Mouse (Mus musculus): ENCODE measurements around the gene H2-D1. TPM values are rescaled to one million over a fixed set of nuclear protein-coding genes. Genes with fewer than 3 reads are reported as not detected.

H2-D1 gene
- polyA plus RNA-seq, 1 experiment from 2014 or later: 73.4 TPM

DNA sequence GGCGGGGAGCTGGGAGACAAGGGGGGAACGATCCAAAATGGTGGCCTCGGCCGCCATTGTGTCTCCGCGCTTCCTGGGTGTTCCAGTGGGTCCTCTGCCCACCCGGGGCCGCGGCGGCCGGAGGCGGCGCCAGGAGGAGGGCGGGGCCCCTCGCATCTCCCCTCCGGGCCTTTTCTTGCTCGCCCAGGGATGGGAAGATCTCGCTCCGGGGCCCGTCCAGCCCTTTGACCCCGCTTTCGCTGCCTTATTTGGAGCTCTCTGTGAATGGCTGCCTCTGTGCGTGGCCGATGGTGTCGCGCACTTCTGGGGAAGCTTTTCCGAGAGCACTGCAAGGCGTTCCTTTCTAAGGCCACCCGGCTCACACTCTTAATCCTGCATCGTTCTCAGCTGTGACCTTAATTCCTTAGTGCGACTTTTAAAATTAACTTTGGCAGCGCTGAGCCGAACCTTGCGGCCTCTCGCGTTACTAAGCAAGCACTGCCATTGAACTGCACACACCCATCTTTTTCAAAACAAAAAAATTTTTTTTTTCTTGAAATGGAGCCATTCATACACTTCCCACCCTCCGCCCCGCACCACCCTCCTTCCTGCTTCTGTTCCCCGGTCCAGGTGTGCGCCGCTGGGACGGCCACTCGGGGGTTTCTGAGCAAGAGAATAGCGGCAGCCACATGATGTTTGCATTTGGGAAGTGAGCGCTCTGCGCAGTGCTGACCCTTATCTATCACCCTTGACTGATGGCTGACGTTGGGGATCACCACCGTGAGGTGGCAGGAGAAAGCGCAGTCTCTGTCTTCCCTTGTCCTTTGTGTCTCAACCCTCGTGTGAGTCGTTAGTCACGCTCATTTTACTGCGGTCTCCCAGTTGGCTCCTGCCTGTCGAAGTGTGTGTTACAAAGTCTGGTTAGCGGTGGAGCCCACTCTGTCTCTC, 20.3 kb upstream of the H2-D1 start:
- ATAC-seq (ENCODE audit: low FRiP score): peak; percentile 38
- H3K4me3 ChIP-seq: peak overlapping the region; percentile 75
- peak overlapping the region; percentile 97 for H3K27ac ChIP-seq
- H3K9ac ChIP-seq: peak overlapping the region; percentile 99
- peaks cover 41% of the 10 kb centered on the region for H3K36me3 ChIP-seq
- H3K27me3 ChIP-seq: no peaks in the 10 kb centered on the region
- H3K9me3 ChIP-seq: no peaks in the 10 kb centered on the region
- peak overlapping the region; percentile 92 for H3K4me2 ChIP-seq
- WGBS: under 1% methylated on average over 55 of the region's 55 CpGs
- peaks cover 57% of the 10 kb centered on the region for H3K4me1 ChIP-seq (replicated peaks)

DNA sequence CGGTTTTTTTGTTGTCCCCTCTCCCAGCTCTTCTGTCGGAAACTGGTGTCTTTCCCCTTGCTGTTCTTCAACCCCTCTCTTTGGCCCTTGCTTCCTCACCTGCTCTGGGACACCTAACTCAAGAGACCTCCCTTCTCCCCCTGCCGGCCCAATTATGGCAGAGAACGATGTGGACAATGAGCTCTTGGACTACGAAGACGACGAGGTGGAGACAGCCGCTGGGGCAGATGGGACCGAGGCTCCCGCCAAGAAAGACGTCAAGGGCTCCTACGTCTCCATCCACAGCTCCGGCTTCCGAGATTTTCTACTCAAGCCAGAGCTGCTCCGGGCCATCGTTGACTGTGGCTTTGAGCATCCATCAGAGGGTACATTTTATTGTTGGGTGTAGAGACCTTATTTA, 19.4 kb upstream of the H2-D1 start:
- Histone ChIP-seq H3K4me1 (replicated peaks) (peaks cover 60% of the 10 kb centered on the region), H3K4me2 (peak overlapping the region; percentile 92), H3K9ac (peak overlapping the region; percentile 99), H3K36me3 (peaks cover 49% of the 10 kb centered on the region), H3K4me3 (peak overlapping the region; percentile 75), H3K27ac (peak overlapping the region; percentile 97), H3K27me3 (no peaks in the 10 kb centered on the region), H3K9me3 (no peaks in the 10 kb centered on the region)
- 5% methylated on average over 16 of the region's 16 CpGs for WGBS
- ATAC-seq (ENCODE audit: low FRiP score): no peak

DNA sequence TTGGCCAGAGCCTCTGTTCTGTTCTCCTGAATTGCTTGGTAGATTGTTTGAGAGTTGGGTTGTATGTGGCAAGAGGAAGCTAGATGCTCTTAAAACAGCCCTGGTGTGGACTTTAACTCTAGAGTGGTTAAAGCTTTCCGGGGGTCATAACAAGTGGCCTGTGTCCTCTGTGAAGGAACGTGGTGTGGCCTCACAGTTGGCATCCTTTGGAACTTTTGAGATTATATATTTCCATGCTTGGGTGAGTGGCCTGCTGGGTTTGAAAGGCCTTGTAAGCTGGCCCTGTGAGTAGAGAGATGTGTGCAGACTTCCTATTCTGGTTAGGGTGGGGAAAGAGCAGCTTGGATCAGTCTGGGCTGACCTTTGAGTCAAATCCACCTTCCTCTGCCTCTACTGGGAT, 17.5 kb upstream of the H2-D1 start:
- Histone ChIP-seq H3K9me3 (no peaks in the 10 kb centered on the region), H3K36me3 (peaks cover 68% of the 10 kb centered on the region), H3K4me2 (peak overlapping the region; percentile 92), H3K27me3 (no peaks in the 10 kb centered on the region), H3K27ac (no peak overlapping the region), H3K4me3 (peak overlapping the region; percentile 75), H3K9ac (peak overlapping the region; percentile 99), H3K4me1 (replicated peaks) (peaks cover 58% of the 10 kb centered on the region)
- no peak for ATAC-seq (ENCODE audit: low FRiP score)
- 80% methylated on average over 2 of the region's 2 CpGs for WGBS

DNA sequence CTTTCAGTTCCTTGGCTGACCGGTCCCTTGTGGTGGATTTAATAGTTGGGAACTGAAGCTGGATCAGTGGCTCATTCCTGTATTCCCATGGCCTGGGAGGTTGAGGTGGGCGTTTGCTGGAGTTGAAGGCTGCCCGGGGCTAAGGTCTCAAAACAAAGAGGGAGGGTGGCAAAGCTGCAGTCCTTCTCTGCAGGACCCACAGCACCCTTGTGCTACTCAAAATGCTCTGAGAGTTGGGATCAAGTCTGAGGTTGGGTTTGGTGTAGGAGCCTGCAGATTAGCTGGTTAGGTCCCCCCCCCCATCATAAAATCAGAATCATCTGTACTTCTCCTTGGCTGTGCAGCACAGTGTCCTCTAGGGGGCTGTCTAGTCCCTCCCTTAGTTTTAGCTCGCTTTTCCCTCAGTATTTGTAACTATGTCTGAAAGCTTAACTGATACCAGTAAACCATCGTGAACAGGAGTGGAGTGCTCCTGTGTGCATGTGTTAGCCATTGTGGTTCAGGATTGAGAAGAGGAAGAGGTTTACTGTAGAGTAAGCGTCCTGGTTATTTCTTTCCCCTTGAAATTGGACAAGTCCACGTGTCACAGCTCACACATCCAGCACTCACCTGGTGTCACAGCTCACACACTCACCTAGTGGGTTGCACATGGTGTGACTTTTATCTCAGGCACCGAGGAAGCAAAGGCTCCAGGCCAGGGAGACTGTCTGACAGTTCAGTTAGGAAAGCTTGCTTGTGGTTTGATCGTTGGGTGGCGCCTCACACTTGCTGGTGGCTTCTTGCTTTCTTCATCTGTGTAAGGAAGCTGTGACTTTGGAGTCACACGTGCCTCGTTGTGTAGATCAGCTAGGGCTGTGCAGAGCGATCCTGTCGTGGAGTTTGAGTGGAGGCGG, 16.6 kb upstream of the H2-D1 start:
- ATAC-seq (ENCODE audit: low FRiP score): no peak
- peak overlapping the region; percentile 92 for H3K4me2 ChIP-seq
- peaks cover 49% of the 10 kb centered on the region for H3K4me1 ChIP-seq (replicated peaks)
- no peaks in the 10 kb centered on the region for H3K9me3 ChIP-seq
- no peaks in the 10 kb centered on the region for H3K27me3 ChIP-seq
- peaks cover 78% of the 10 kb centered on the region for H3K36me3 ChIP-seq
- 0 out of 2 replicates have a peak overlapping the region, but pooled peaks have one; percentile 19 for H3K27ac ChIP-seq
- H3K4me3 ChIP-seq: peak overlapping the region; percentile 75
- peak overlapping the region; percentile 99 for H3K9ac ChIP-seq
- WGBS: 84% methylated on average over 15 of the region's 15 CpGs

DNA sequence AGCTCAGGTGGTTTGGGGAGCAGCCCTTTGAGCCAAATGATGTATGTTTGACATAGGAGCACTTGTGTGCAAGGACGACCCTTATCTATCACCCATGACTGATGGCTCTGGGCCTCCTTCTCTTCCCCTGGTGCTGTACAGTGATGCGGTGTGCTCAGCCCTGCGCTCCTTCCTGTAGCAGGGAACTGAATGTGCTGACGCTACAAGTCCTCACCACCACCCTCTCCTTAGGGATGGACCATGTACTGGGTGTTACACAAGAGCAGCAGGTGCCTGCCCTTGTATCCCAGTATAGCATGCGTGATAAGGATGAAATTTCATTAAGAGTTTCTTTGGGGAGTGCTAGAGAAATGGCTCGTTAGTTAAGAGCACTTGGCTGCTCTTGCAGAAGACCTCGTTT, 15.4 kb upstream of the H2-D1 start:
- Histone ChIP-seq H3K36me3 (peaks cover 89% of the 10 kb centered on the region), H3K9ac (no peak overlapping the region), H3K4me1 (replicated peaks) (peaks cover 49% of the 10 kb centered on the region), H3K27ac (no peak overlapping the region), H3K4me3 (no peak overlapping the region), H3K27me3 (no peaks in the 10 kb centered on the region), H3K9me3 (no peaks in the 10 kb centered on the region), H3K4me2 (no peak overlapping the region)
- ATAC-seq (ENCODE audit: low FRiP score): no peak
- 81% methylated on average over 7 of the region's 7 CpGs for WGBS

DNA sequence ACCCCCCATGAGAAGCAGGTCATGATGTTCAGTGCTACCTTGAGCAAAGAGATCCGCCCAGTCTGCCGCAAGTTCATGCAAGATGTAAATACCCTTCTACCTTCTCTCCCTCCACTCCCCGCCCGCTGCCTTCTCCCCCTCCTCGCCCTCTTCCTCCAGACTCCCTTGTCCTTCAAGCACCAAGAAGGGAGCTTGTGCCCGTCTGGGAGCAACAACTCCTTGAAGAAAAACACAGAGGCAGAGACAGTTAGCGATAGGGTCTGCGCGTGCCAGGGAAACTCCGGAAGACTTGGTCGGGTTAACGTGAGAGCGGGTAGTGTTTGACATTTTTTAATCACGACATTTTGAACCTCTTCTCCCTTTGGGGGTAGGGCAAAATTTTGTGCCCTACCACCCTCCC, 13.5 kb upstream of the H2-D1 start:
- no peak overlapping the region for H3K4me3 ChIP-seq
- no peak overlapping the region for H3K4me2 ChIP-seq
- H3K4me1 ChIP-seq (replicated peaks): peaks cover 39% of the 10 kb centered on the region
- ATAC-seq (ENCODE audit: low FRiP score): no peak
- H3K9ac ChIP-seq: no peak overlapping the region
- H3K27ac ChIP-seq: 0 out of 2 replicates have a peak overlapping the region, but pooled peaks have one; percentile 20
- H3K36me3 ChIP-seq: peaks cover 99% of the 10 kb centered on the region
- H3K27me3 ChIP-seq: no peaks in the 10 kb centered on the region
- no peaks in the 10 kb centered on the region for H3K9me3 ChIP-seq
- 89% methylated on average over 14 of the region's 14 CpGs for WGBS

DNA sequence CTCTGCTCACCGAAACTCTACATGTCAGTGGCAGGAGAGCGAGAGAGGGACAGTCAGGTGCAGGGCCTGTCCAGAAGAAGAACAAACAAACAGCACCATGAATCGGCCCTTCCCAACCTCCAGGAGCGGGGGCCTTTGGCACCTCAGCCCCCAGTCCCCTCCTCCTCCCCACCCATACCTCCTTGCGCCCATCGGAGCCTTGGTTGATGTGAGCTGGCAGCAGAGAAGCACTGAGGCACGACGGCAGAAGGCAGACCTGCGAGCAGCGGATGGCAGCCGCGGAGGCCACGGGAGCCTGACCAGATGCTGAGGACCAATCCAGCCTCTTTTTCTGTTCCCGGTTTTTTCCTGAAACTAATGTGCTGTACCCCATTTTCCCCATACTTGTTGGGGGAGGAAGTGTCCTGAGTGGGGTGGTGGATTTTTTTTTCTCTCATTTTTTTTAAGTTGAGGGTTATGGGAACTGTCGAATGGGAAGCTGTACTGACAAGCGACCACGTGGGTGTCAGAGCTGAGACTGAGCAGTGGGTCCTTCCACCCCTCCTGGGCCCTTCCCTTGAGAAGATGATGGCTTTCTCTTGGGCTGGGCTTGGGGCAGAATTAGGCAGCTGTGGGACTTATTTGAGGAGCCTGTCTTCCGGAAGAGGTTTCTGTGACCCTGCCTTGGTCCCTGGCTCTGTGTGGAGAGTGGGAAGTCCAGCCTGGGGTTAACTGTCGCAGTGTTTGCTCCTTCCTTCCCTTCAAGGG, 12.9 kb upstream of the H2-D1 start:
- H3K9me3 ChIP-seq: no peaks in the 10 kb centered on the region
- no peak overlapping the region for H3K9ac ChIP-seq
- no peak overlapping the region for H3K4me3 ChIP-seq
- no peak overlapping the region for H3K4me2 ChIP-seq
- 87% methylated on average over 19 of the region's 19 CpGs for WGBS
- H3K27ac ChIP-seq: peak overlapping the region; percentile 20; the same call in 1 of the 2 replicates
- H3K36me3 ChIP-seq: peaks cover 99% of the 10 kb centered on the region
- no peaks in the 10 kb centered on the region for H3K27me3 ChIP-seq
- peaks cover 32% of the 10 kb centered on the region for H3K4me1 ChIP-seq (replicated peaks)
- no peak for ATAC-seq (ENCODE audit: low FRiP score)

DNA sequence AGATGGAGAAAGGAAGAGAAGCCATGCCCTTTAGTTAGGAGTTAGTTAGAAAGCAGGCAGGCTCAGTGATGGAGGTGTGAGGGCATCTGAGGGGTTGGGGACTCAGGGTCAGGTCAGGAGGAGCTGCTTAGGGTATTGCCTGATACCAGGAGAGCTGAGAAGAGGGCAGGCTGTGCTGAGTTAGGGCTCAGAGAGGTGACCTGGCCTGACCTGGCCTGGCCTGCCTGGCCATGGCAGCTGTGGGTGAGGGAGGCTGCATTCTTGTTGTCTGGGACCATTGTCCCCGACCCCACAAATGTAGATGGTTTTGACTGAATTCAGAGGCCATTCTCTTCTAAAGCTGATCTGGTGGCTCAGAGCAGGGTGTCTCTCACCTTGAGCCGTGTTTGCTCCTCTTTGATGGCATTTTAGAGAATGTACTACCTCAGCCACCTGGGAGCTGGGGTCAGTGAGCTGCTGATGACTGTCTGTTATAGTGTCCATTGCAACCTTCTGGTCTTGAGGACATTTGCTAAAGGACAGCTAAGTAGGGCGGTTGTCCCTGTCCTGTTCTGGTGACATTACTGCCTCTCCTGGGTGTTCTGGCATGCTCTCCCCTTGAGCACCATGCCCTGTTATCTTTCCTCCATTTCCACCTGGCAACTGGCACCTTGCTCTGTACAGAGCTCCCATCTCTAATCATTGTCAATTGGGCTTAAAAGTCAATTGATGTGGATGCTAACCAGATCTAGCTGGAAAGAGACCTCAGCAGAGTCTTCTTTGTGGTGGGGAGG, 12.0 kb upstream of the H2-D1 start:
- 91% methylated on average over 3 of the region's 3 CpGs for WGBS
- H3K9ac ChIP-seq: no peak overlapping the region
- no peaks in the 10 kb centered on the region for H3K9me3 ChIP-seq
- H3K27ac ChIP-seq: no peak overlapping the region
- H3K36me3 ChIP-seq: peaks cover 91% of the 10 kb centered on the region
- H3K4me3 ChIP-seq: no peak overlapping the region
- no peak overlapping the region for H3K4me2 ChIP-seq
- no peaks in the 10 kb centered on the region for H3K27me3 ChIP-seq
- ATAC-seq (ENCODE audit: low FRiP score): no peak
- H3K4me1 ChIP-seq (replicated peaks): peaks cover 23% of the 10 kb centered on the region

DNA sequence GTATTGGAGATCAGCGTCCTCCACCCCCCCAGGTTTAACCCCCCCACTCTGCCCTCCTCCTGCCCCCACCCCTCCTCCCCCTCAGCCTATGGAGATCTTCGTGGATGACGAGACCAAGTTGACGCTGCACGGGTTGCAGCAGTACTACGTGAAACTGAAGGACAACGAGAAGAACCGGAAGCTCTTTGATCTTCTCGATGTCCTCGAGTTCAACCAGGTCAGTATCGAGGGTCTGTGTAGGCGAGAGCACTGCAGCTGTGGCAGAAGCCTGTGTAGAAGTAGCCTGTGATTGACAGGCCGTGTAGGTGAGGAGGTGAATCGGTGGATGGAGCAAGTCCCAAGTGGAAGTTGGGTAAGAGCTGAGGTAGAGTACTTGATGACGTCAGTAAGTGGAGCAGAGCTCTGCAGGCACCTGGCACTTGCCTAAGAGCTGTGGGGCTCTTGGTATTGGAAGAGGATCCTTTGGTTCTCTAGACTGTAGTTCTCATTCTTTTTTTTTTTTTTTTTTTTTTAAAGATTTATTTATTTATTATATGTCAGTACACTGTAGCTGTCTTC, 11.3 kb upstream of the H2-D1 start:
- no peak for ATAC-seq (ENCODE audit: low FRiP score)
- H3K4me1 ChIP-seq (replicated peaks): peaks cover 16% of the 10 kb centered on the region
- no peak overlapping the region for H3K9ac ChIP-seq
- no peaks in the 10 kb centered on the region for H3K9me3 ChIP-seq
- 87% methylated on average over 15 of the region's 15 CpGs for WGBS
- H3K36me3 ChIP-seq: peaks cover 84% of the 10 kb centered on the region
- H3K27me3 ChIP-seq: no peaks in the 10 kb centered on the region
- no peak overlapping the region for H3K4me3 ChIP-seq
- no peak overlapping the region for H3K4me2 ChIP-seq
- no peak overlapping the region for H3K27ac ChIP-seq

DNA sequence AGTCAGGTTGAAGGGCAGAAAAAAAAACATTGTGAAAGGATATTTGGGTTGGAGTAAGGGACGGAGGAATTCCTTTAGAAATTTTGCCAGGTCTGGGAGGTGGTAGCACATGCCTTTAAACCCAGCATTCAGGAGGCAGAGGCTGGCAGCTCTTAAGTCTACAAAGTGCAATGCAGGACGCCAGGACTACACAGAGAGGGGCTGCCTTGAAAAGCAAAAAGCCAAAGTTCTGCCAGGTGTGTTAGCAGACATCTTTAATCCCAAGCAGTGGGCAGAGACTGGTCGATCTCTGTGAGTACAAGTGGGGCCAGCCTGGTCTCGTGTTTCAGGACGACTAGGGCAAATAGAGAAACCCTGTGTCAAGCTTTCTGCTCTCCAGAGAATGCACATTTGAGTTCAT, 10.5 kb upstream of the H2-D1 start:
- Histone ChIP-seq H3K4me1 (replicated peaks) (peaks cover 10% of the 10 kb centered on the region), H3K4me2 (no peak overlapping the region), H3K9me3 (no peaks in the 10 kb centered on the region), H3K27me3 (0 out of 2 replicates have a peak, but pooled peaks cover under 1% of the 10 kb centered on the region), H3K27ac (no peak overlapping the region; the same call in 1 of the 2 replicates), H3K4me3 (no peak overlapping the region), H3K36me3 (peaks cover 77% of the 10 kb centered on the region), H3K9ac (no peak overlapping the region)
- no peak for ATAC-seq (ENCODE audit: low FRiP score)
- WGBS: 82% methylated on average over 5 of the region's 5 CpGs
